Mouse (Mus musculus) right cerebral cortex, adult 2 months (tissue): ENCODE results near the gene Gm5737.
A peak's percentile ranks its signal among the peaks of the same experiment; 100 is the strongest.

ENCODE experiments used
- DNase-seq, 2 experiments: peaks; one replicate each; pipeline ENCODE4 v3.0.0; 2021 to 2022; ENCODE audit warnings: low spot score in 2 of 2

The Gm5737 gene

DNA sequence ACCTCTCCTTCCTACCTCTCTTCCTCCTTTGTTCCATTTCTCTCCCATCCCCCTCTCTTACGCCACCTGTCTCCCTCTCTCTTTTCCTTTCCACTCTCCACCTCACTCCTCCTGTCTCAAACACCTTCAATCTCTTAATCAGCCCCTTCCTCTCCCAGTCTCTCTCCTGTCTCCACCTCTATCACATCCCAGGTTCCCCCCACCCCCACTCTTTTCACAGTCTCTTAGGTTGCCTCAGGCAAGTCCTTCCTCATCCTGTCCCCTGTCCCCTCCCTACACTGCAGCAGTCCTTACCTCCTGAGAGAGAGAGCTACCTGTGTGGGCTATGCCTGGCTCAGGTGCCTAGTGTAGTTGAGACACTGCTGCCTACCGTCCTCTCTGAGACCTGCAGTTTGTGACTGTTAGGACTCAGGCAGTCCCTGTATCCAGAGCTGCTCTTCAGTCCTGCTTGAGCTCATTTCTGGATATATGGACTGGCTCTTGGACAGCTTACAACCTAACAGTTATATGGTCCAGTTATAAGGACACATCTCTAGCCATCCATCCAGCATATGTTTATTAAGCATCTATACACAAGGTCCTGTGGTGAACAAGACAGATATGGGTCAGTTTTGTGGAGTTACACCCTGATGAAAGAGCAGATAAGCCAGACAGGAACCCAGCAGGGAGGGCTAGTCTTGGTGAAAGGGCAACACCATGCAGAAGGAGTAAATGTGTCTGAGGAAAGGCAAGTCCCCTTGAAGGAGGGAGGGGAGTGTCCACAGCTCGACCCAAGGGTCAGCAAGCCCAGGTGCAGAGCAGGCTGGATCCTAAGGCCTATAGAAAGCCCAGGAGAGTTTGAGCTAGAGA is 63.6 kb downstream of the Gm5737 start:
- DNase-seq, result no peak

DNA sequence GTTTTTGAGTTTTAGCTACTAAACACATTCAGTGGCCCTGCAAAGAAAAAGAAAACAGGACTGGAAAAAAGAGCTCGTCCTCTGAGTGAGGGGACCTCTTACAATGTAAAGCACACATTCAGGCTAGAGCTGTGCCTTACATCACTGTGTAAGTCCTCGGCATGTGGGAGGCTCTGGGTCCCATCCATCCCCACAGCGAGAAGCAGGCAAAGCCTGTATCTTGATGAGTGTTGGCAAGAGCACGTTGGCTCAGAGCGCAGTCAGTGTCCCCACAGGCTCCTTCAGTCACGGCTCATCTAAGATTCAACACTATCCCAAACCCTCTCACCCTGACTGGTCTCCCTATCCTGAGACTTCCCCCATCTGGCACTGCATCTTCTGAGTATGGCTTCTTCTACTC is 66.1 kb downstream of the Gm5737 start:
- peak in 1 of 2 experiments; percentile 14 for DNase-seq

DNA sequence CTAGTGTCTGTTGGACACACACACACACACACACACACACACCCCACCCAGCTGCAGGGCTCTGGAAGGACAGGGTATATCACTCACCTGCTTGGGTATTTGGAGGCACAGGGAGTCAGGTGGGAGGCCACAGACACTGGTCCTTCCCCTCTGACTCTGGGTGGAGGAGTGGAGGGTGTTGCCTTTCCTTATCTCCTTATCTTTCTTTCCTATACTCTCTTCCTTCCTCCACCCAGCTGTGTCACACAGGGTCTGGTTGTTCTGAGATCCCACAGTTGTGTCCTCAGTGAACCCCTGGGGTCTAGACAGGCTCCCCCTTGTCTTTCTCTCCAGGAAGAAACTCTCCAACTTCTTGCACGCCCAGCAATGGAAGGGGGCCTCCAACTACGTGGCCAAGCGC is 67.8 kb downstream of the Gm5737 start:
- no peak for DNase-seq

GRCm38 (mm10) chr7:120880770-120881169 is 68.6 kb downstream of the Gm5737 start:
- DNase-seq, result no peak
